Mouse (Mus musculus): ENCODE results near the gene Hist1h2bq.

DNA sequence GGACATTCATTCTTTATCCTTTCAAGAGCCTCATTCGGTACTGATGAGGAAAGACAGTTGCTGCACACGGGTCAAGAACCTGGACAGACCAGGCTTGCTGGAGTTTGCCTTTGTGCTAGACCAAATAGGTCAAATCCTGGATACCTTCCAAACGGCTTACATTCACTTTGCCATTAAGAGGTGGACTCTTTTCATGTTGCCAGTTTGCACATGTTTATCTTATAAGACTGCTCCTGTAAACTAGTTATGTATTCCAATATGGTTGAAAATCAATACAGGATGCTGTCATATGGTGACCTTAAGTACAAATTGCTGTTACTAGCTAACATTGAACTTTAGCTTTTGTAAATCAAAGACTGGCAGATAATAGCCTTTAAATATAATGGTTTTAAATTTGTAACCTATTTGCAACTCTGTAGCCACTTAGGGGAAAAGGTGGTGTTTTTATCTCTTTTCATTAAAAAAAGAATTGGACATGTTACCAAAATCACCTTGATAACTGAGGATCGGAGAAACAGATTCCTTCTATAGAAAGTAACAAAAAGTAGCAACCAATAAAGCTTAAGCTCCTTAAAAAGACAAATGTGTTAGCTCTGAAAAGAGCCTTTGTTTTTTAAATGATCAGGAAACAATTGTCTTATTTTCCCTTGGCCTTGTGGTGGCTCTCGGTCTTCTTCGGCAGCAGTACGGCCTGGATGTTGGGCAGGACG is 23.7 kb downstream of the Hist1h2bq start:
- TF ChIP-seq MXI1 (IDR thresholded peaks at IDR 0.05; ENCODE audit: low read depth, low read length) (no peak), GATA1 (IDR thresholded peaks at IDR 0.05; ENCODE audit: low read depth, low read length) (no peak), TBP (IDR thresholded peaks at IDR 0.05; ENCODE audit: low read depth, low read length) (no peak), MAX (IDR thresholded peaks at IDR 0.05; ENCODE audit: low read length) (no peak), CTCF (IDR thresholded peaks at IDR 0.05 in 2 of 3, conservative IDR thresholded peaks at IDR 0.05 in 1 of 3; ENCODE audit: control insufficient read depth in 1 of 3, insufficient read depth in 1 of 3, low read depth in 2 of 3, low read length in 3 of 3, poor library complexity in 1 of 3, severe bottlenecking in 1 of 3) (no peak), EP300 (IDR thresholded peaks at IDR 0.05; ENCODE audit: low read depth in 1 of 2, low read length in 2 of 2) (no peak), ELF1 (IDR thresholded peaks at IDR 0.05; ENCODE audit: low read depth, low read length) (no peak)

Data from MEL (cell line).